Mouse (Mus musculus) A20 (cell line): ENCODE data around the gene Rhag.

ENCODE experiments used
- DNase-seq: peaks from one replicate; pipeline ENCODE4 v3.0.0-alpha.2; 2011; ENCODE audit warnings: low read depth, low spot score

Rhag gene

DNA sequence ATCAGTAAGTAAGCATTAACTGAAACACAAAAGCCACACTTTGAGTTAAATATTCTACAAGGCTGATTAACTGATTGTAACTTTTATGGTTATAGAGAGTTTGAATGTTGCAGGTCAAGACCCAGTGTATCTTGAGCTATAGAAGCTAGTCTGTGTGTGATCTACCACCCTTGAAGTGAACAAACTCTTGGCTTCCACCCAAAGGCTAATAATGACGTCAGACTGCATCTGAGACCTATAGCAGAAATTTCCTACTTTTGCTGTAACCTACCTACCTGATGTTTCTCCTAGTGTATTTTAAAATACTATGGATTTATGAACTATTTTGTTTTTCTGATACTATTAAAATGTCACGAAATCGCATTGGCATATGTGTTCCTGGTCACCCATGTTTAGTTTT lies 63.8 kb downstream of the Rhag start:
- DNase-seq, result no peak

DNA sequence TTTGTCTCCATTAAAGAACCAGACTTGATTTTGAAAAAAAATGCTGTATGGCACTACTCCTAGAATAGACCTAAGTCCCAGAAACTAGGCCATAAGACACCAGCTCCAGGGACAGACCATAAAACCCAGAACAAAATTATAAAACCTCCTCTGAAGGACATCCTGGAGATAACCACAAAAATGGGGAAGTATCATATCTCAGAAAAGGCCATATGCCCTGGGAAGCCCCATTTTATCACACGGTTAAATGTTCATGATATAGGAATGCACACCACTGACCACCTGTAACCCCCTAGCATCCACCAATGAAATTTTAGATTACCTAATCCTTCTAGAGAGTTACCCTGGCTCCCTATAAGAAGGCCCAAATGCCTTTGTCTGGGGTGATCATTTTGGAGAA lies 64.6 kb downstream of the Rhag start:
- DNase-seq, result no peak

DNA sequence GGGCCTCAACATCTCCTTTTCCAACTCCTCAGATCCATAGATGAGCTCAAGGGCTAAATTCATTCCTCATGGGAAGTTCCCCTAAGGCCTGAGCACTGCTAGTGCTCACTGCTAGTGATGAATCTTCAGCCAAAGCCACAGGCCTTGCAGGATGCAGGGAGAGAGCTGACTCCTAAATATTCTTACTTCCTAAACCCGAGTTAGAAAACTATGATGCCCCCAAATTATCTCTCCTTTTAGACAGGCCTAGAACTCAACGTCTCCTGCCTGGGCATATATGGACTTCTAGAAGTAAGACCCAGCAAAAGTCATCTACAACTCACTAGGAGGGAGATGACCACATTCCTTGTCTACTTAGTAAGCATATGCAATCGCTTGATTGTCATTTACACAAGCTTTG lies 66.8 kb downstream of the Rhag start:
- DNase-seq, result no peak

DNA sequence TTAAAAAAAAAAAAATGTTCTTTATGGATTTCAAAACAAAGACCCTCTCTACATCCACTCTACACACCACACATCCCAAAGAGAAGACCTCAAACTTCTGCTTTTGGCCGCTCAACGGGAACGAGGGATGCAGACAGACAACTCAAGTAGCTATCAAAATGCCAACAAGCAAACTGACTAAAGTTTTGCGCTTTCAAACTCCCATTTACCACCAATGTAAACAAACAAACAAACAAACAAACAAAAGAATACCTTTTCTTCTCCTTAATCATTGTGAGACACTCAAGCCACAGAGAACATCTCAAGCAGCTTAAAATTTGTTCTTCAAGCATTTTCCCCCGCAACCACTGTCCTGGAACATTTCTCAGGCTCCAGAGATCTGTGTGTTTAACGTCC lies 68.6 kb downstream of the Rhag start:
- no peak for DNase-seq

DNA sequence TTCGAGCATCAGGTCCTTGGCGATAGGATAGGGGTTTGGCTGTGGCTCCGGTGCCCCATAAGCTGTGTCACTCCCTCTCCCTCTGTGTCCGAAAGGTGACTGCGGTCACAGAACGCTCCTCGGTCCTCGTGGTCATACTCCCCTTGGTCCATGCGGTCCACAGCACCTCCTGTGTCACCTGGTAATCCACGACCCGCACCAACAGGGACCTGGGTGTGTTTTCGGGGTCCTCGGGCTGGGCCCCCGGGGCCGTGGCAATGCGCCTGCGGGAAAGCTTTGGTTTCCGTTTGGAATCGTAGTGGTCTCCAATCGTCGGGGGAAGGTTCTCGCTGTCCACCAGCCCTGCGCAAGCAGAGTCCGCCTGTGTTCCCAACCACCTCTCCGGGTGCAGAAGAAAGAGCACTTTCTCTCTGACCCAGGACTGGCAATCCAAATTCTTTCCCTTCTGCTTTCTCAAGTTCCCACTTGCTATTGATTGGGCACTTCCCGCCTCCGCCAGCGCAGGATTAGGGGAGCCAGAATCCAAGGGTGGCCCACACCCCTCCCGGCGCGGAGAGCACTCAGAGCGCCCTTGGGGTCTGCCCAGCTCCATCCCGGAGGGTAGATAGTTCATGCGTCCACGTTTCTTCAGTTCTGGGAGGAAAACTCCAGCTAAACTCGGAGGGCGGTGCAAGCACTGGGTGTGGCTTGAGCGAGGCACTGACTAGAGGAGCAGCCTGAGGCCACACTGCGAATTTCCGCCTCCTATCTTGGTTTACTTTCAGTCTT lies 69.2 kb downstream of the Rhag start, which contains the start of gene 9130008F23Rik:
TSS of gene 9130008F23Rik (minus strand) at position 636 of the 768 bp plus-strand sequence.
- DNase-seq, result no peak

DNA sequence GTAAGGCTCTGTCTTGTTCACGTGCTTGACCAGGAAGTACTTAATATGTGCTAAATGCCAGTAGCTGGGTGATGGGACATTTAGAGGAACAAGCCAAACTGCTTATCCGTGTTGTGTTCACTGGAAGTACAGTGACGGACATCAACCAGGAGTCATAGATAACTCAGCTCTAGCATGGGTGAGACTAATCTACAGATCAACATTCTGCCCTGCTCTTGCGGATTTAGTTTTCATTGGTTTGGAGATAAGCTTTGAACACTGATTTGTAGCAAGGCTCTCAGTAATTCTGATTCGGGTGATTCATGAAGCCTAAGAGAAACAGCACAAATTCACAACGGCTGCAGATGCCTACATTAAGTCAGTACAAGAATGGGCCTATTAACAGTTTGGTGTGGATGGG lies 71.2 kb downstream of the Rhag start:
- no peak for DNase-seq

DNA sequence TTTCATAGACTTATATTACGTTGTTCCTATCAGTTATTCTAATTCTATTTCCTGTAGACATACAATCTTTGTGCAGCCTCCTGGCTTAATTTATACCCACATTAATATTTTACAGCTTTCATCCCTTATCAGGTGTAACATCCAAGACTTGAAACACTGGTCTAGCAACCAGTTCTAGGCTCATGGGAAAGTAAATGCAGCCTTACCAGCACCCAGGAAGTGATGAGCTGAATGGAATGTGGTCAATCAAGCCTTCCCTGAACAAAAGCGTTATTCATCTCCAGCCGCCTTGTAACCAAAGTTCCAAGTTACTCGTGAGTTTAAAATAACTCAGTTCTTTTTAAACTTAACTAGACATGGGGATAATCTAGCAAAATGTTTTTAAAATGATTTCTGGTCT lies 74.2 kb downstream of the Rhag start:
- DNase-seq, result no peak

DNA sequence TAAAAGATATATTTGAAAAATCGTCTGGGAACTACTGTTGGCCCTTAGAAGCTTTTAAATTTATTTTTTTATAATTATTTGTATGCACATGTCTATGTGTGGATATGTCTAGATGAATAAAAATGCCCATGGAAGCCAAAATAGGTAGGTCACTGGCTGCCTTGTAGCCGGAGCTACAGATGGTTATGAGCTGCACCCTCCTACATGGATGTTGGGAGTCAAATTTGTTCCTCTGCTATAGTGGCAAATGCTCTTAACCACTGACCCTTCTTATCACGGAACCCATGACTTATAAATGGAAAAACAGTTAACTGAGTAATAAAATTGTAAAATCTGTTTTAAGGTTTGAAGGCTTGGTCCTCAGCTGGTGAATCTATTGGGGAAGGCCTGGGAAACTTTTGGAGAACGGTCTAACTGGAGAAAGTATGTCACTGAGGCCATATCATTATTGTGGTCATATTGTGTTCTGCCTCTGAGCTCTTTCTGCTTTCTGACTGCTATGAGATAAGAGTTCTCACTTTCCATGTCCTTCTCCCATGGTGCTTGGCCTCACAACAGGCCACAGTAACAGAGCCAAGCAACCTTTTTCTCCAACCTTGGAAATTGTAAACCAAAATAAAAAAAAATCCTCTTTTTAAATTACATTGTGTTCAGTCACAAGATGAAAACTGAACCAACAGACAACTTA lies 77.1 kb downstream of the Rhag start:
- no peak for DNase-seq
